Mouse (Mus musculus): Measurements from ENCODE around the gene Gusb.

Gusb gene

DNA sequence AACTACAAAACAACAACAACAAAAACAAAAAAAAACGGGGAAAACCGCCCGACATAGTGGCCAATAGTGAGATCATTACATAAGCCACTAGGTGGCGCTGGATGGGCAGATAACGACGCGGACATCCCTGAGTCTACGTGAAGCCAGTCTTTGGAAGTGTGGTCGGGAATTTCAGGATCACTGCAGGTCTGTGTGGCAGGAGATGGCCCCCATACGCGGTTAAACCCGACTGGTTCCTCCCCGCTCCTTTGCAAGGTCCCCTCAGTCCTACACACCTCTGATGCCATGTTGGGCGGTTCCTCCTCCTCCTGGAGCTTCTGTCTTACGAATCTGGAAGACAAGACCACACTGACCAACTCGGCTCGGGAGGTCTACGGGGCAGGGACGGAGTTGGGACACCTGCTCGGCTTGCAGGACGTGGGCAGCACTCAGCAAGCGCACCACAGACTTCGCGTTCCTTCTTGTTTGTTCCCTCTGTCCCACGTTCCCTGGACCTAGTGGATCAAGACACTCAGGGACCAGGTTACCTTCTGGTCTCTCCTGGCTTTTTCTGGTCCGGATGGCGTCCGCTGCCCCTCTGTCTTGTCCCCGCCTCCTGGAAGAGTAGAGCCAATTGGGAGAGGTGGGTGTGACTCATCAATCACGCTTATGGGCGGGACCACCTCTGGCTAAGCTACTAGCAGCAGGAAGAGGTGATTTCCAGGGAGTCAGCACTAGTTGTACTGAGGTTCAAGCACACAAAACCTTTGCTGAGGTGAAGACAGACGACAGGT lies 21.1 kb upstream of the Gusb start:
- DNase-seq (ENCODE audit: low spot score) = peak; percentile 79

DNA sequence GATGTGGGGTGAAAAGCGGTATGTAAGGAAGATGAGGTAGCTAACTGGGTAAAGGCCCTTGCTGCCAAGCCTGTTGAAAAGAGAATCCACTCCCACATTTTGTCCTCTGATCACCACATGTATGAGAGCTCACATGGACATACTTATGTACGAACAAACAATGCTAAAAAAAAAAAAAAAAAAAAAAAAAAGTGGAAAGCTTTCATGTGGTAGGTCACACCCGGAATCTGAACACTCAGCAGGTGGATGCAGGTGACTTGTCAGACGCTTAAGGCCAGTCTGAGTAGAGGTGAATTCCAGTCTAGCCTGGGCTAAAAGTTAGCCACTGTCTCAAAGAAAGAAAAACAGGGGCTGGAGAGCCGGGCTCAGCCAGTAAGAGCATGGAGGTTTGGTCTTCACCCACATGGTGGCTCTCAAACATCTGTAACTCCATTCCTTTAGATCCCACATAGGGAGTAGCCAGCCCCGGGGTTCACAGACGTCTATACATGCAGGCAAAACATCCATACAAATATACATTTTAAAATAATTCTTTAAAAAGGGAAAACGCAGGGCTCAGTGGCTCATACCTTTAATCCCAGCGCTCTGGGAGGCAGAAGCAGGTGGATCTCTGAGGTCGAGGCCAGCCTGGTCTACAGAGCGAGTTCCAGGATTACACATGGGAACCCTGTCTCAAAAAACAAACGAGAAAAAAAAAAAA lies 20.4 kb upstream of the Gusb start:
- no peak for DNase-seq (ENCODE audit: low spot score)

DNA sequence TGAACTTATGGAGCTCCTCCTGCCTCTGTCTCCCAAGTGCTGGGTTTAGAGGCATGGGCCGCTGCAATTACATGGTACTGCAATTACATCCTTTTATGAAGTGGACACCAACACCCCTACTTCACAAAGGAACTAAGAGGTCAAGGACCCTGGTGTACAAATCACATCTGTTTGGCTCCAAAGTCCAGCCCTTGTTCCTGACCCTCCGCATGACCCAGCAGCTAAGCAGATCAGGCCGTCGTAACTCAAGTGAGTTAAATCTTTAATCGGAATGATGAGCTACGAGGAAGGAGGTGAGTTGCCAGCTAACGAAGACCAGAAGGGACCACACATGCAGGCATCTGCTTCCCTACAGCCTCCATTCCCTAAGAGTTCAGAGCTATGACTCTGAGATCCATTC lies 19.5 kb upstream of the Gusb start:
- DNase-seq (ENCODE audit: low spot score) = no peak

DNA sequence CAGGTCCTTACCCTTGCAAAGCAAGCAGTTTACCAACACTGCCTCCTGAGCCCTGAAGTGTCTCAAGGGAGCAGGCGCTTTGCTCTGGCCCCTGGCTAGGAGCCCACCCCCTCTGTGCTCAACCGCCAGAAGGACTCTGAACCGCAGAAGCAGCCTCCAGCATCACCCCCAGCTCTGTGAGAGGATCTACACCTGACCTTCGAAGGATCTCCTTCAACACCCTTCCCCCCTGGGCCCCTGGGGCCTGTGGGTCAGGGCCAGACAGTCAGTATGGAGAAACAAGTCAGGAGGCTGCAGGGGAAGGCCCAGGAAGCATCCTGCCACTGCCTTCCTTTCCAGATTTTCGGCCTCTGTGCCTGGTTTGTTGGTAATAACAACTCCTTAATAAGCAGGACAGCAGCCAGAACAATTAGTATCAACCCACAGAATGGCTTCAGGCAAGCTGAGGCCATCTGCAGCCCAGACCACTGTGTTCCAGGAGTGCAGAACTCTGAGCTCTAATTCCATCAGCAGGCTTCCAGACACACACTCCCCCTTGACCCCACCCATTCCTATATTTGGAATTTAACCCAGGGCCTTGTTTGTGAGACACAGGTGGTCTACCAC lies 18.6 kb upstream of the Gusb start:
- no peak for DNase-seq (ENCODE audit: low spot score)

DNA sequence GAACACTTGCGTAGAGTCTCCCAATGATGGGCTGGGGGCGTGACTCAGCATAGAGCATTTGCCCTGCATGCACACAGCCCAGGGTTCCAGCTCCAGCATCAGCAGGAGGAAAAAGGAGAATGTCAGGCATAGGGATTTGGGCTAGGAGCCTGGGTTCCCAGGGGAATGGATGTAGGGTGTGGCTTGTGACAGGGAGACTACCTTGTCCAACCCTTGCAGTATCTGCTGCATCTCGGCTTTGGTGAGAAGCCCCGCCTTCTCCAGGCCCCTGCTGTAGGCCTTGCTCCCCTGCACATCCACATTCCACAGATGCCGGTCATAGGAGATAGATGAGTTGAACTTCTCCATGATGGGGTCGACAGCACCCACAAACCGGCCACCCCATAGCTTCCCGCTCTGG lies 16.6 kb upstream of the Gusb start:
- DNase-seq (ENCODE audit: low spot score) = no peak

DNA sequence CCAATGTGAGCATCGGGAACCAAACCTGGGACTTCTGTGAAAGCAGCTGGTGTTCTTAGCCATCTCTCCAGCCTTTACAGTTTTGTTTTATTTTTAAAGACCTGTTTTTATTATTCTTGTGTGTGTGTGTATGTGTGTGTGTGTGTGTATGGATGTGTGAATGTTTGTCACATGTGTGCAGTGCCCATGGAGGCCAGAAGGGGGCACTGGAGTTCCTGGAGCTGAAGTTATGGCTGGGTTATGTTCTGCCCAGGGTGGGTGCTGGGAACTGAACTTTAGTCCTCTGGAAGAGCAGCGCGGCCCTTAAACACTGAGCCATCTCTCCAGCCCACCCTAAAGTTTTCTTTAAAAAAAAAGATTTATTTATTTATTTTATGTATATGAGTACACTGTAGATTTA lies 12.3 kb upstream of the Gusb start:
- DNase-seq (ENCODE audit: low spot score) = no peak

DNA sequence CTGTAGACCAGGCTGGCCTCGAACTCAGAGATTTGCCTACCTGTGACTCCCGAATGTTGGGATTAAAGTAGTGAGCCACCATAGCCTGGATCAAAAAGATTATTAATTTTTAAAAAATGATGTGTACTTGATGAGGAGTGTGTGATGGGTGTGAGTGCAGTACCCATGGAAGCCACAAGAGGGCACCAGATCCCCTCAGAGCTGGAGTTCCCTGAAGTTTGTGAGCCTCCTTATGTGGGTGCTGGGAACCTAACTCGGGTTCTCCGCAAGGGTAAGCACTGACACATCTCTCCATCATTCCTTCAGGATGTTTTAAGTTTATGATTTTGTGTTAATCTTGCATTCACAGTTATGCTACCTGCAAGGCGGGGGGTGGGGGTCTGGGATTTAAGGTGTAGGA lies 8.1 kb upstream of the Gusb start:
- no peak for DNase-seq (ENCODE audit: low spot score)

DNA sequence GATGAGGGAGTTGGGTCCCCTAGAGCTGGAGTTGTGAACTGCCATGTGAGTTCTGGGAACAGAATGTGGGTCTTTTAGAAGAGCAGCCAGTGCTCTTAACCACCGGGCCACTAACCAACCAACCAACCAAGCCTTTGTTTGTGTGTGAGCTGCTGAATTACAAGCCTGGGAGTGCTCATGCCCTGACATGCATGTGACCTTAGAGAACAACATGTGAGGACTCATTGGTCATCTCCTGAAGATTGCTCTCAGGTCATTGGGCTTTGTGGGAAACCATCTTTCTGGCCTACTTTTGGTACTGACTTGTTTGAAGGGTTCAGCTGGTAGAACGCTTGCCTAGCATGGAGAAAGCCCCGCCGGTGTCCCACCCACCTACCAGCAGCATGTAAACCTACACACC lies 6.9 kb upstream of the Gusb start:
- DNase-seq (ENCODE audit: low spot score) = no peak

DNA sequence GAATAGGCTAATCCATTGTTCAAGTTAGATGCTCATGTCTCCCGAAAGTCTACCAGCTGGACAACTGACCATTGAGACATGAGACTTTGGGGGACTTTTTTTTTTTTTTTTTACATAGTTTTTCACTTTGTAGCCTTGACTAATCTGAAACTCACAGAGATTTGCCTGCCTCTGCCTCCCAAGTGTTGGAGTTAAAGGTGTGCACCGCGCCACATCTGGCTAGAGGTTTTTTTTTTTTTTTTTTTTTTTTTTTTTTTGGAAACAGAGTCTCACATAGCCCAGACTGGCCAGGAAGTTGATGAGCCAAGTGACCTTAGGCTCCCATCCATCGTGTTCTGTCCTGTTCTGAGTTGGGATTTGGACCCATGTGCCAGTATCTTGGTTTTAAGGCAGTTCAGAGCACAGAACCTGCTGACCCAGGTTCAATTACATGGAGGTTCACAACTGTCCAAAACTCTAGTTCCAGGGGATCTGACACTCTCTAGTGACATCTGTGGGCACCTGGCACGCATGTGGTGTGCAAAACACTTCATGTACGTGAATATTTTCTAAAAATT lies 5.3 kb upstream of the Gusb start:
- no peak for DNase-seq (ENCODE audit: low spot score)

DNA sequence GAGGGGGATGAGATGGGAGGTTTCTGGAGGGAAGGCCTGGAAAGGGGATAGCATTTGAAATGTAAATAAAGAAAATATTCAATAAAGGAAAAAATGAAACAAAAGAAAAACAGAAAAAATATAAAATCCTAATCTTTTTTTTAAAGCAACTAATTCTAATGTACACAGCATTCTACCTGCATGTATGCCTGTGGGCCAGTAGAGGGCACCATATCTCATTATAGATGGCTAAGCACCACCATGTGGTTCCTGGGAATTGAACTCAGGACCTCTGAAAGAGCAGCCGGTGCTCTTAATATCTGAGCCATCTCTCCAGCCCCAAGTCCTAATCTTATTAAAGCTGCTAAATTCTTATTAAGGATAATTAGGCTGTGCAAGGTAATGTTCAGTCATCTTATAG lies 4.5 kb upstream of the Gusb start:
- DNase-seq (ENCODE audit: low spot score) = no peak

DNA sequence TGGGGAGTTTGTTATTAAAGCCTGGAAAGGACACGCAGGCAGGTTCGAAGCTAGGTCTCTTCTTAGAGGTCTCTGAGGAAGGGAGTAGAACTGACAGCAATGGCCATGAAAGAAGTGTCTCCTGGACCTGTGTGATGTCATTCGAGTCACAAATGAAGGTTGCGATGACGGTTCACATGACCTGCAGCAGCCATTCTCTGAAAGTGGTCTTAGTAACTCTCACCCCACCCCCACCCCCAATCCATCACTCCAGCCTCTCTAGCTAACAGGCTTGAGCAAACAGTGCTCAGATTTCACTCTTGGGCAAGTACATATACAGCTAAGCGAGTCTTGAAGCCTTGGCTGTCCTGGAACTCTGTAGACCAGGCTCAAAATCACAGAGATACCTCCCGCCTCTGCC lies 380 bp upstream of the Gusb start:
- DNase-seq (ENCODE audit: low spot score) = no peak

DNA sequence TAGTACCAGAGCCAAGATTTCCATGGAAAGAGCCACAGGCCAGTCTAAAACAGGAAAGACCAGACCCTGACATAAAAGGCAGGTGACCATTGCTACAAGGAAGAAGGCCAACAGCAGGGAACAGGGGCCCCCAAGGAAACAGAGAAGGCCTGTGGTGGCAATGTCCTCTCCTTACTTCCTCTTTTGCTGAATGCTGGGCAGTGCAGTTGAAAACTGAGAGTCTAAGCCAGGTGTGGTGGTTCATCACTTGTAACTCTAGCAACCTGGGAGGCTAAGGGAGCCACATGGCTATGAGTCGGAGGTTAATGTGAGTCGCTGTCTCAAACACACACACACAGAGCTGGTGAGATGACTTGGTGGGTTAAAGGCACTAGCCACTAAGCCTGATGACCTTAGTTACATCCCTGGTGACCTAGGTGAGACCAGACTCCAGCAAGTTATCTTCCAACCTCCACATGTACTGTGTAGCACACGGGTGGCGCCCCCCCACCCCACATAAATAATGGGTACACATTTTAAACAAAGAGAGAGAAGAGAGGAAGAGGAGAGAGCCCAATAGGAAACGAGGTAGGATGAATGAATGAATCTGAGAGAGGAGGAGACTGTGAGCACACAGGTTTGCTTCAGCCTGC lies 1.4 kb downstream of the Gusb start:
- no peak for DNase-seq (ENCODE audit: low spot score)

DNA sequence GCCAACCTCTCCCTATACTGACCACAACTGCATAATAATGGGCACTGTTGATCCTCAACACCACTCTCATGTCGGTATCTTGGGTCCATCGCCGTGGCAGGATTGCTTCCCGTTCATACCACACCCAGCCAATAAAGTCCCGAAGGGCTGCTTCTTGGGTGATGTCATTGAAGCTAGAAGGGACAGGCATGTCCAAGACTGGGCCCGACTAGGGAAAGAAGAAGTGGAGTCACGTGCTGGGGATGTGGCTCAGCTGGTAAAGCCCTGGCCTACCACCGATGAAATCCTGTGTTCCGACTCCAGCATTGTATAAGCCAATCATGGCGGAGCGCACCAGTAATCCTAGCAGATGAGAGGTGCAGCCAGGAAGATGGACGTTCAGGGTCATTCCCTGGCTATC lies 2.1 kb downstream of the Gusb start:
- DNase-seq (ENCODE audit: low spot score) = peak; percentile 39

DNA sequence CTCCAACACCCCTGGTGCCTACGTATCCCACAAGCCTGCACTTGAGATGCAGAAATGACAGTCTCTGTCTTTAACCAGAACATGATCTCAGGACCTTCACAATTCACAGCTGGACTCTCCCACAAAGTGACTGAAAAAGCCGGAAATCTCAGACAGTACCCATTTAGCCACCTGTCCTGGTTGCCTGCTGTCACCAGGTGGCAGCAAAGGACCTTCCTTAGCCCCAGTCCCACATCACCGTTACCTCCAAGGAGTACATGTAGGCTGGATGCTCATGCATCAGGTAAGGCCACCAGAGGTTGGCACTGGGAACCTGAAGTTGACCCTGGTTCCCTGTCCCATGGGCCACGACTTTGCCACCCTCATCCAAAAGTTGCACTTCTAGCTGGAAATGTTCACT lies 3.8 kb downstream of the Gusb start:
- DNase-seq (ENCODE audit: low spot score) = peak; percentile 62

DNA sequence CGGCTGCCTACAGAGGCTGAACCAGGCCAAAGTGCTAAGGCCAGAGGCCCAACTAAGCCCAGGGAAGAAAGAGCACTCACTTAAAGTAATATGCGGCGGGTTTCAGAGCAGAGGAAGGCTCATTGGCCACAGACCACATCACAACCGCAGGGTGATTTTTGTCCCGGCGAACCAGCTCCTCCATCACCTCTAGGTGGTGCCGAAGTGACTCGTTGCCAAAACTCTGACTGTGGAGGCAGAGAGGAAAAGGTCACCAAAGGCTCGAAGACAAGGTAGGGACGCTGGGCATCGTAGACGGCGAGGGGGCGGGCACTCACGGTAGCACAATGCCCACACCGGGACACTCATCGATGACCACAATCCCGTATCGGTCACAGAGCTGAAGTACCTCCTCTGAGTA lies 5.1 kb downstream of the Gusb start:
- no peak for DNase-seq (ENCODE audit: low spot score)

DNA sequence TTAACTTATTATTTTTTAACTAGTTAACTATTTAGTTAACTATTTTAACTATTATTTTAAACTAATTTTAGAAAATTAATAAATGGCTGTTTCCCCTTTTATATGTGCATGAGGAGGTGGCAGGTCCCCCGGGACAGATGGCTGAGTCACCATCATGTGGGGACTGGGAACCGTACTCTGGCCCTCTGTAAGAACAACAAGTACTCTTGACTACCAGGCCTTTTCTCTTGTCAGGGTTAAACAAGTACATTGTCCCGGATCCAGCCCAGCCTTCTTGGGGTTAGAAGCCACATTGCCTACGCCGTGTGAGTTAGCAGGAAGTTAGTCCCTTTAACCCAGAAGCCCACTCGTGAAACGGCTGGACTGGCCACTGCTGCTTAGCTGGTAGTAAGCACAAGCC lies 7.9 kb downstream of the Gusb start:
- no peak for DNase-seq (ENCODE audit: low spot score)

DNA sequence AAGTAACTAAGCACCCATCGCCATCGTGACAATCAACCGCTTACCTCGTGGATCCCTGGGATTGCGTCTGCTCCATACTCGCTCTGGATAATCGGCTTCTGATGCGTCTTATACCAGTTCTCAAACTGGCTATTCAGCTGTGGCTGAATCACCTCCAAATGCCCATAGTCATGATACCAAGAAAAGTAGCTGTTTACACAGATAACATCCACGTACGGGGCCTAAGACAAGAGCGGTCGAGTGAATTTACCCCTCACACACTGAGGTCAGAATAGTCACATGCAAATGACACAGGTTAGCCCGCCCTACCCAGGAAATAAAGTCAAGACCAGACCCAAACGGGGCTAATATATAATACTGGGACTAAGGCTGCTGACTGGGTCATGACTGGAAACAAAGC lies 9.5 kb downstream of the Gusb start:
- no peak for DNase-seq (ENCODE audit: low spot score)

DNA sequence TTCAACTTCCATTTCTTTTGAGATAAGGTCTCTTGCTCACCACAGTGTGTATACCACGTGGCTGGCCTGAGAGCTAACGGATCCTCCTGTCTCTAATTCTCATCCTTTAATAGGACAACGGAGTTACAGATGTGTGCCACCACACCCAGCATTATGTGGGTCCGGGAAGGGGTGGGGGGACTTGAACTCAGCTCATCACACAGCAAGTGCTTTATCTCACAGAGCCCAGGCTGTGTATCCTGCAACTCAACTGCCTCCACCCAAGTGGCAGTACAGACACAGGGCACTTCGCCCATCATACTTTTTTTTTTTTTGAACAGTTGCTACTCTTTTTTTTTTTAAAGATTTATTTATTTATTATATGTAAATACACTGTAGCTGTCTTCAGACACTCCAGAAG lies 11.0 kb downstream of the Gusb start:
- no peak for DNase-seq (ENCODE audit: low spot score)

DNA sequence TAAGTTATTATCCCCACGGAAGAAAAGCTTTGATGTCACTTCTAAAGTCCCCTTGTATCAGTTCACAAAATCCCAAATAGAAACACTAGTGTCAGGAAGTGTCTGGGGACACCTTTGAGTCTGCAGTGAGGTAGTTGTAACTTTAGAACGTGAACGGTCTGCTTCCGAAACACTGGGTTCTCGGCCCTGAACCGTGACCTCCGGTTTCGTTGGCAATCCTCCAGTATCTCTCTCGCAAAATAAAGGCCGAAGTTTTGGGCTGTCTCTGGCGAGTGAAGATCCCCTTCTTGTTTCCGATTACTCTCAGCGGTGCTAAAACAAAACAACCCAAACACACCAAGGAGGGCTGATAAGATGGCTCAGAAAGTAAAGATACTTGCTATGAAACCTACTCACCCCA lies 13.5 kb downstream of the Gusb start:
- no peak for DNase-seq (ENCODE audit: low spot score)

DNA sequence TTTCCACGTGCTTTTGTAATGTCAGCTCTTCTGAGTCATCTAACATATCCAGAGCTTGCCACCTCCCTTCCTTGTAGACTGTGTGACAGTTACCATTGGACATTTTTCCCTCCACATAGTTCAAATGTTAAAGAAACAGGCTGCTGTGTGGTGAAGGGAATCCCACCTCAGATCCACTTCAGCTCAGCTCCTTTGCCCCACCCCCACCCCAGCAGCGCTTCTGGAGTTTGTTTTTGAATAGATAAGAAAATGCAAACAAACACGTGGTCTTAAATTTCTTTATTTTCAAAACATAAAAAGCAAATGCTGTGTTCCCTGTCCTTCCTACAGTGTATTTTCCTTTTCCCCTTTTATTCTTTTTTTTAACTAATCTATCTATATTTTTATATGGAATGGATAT lies 22.6 kb downstream of the Gusb start:
- DNase-seq (ENCODE audit: low spot score) = no peak

DNA sequence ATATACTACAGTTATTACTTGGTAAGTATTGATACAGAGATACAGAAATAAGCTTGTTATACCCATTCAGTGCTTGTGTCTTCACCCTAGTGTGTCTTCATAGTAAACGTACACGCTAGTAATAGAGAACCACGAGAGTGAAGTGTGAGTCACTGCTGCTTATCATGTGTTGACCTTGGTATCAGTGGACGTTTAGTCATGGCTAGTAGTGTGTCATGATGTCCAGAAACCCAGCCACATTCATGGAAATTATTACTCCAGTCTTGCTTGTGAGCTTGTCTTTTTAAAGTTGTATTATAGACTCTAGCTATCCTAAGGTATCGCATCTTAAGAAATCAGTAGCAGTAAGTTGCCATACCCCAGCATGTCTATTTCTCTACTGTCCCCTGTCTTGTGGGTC lies 24.2 kb downstream of the Gusb start:
- DNase-seq (ENCODE audit: low spot score) = no peak

DNA sequence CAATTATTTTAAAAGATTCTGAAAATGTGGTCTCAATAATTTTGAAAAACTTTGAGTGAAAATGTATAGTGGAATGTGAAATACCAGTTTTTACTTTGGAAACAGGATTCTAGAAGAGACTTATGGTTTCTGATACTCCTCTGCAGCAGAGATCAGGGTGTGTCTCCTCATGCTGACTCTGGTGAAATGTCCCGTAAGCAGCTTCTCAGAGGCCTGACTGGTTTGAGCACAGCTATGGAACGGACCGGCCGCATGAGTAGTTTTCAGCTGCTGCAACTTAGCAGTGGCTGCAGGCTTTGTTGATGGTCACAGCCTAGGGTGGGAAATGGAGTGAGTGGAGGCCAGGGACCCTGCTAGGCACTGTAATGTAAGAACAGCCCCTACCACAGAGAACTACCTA lies 25.1 kb downstream of the Gusb start:
- DNase-seq (ENCODE audit: low spot score) = no peak

DNA sequence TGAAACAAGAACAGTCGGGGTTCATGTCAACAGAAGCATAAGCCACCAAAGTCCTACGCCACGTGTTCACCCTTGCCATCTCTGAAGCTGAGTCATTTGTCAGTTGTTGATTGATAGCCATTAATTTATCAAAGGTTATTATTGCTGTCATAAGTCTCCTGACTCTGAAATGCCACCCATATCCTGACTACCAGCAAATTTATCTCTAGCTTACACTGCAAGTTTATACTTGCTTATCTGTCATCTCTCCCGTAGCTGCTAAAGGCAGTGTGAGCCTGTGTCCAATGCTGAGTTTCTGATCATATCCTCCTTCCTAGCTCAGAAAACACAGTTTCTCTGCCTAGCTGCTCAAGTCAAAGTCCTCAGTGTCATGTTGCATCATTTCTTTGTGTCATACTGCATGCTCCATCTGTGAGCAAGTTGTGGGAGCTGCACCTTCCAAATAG lies 28.0 kb downstream of the Gusb start:
- no peak for DNase-seq (ENCODE audit: low spot score)
